Comparison of ENCODE assay signal across 8 mouse cellular contexts in the genomic region with DNA sequence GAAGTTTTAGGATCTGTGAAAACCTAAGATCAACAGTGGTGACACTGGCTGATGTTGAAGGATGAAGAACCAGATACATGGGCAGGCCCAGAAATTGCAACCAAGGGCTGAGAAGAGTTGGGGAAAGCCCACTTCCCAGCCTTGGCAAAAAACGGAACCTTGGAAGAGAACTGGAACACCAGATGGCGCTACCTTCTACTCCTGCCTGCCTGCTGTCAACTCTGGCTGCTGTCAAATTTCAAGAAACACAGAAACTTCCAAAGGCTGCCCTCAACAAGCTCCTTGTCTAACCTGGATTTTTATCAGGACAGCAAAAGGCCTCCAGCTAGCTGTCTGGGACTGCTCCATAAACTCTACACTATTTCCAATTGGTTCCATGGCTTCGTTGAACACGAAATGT. TPM values are rescaled to one million over a fixed set of nuclear protein-coding genes. Genes with fewer than 3 reads are reported as not detected.
DNase-seq lines count a peak whose midpoint lies in the region; ATAC-seq and TF ChIP-seq lines count a peak whose summit lies in the region.

No protein-coding gene starts in this region.

- no peaks in the 10 kb centered on the region for H3K9me3 ChIP-seq in forebrain, embryonic 14.5 days (replicated peaks; ENCODE audit: control insufficient read depth, low read length)
- H3K9me3 ChIP-seq in hindbrain, embryonic 16.5 days (ENCODE audit: control insufficient read depth, low read length): no peaks in the 10 kb centered on the region

- no peaks in the 10 kb centered on the region for H3K27me3 ChIP-seq in cerebellum, adult 2 months (ENCODE audit: control insufficient read depth, insufficient read depth, low read length)
- no peaks in the 10 kb centered on the region for H3K27me3 ChIP-seq in forebrain, embryonic 14.5 days (replicated peaks; ENCODE audit: control insufficient read depth, insufficient read depth, low read length)
- H3K27me3 ChIP-seq in hindbrain, embryonic 16.5 days (replicated peaks; ENCODE audit: control insufficient read depth, insufficient read depth, low read length): no peaks in the 10 kb centered on the region
- H3K27me3 ChIP-seq in small intestine, adult 2 months (ENCODE audit: control insufficient read depth, insufficient read depth, low read length): no peaks in the 10 kb centered on the region

- no peaks in the 10 kb centered on the region for H3K4me1 ChIP-seq in cerebellum, adult 2 months (ENCODE audit: control insufficient read depth, insufficient read depth, low read length)
- peaks cover 31% of the 10 kb centered on the region for H3K4me1 ChIP-seq in bone marrow macrophage, adult 2 months (ENCODE audit: control insufficient read depth, insufficient read depth, low read length)
- peaks cover 7% of the 10 kb centered on the region for H3K4me1 ChIP-seq in forebrain, embryonic 14.5 days (ENCODE audit: control insufficient read depth, insufficient read depth, low read length)
- H3K4me1 ChIP-seq in hindbrain, embryonic 16.5 days (ENCODE audit: control insufficient read depth, insufficient read depth, low read depth, low read length): peaks cover 2% of the 10 kb centered on the region
- H3K4me1 ChIP-seq in small intestine, adult 2 months (ENCODE audit: control insufficient read depth, insufficient read depth, insufficient read length, low read length): 0 out of 2 replicates have a peak, but pooled peaks cover 4% of the 10 kb centered on the region

- H3K4me3 ChIP-seq in cerebellum, adult 2 months (replicated peaks; ENCODE audit: insufficient read depth, low read depth, low read length): peak overlapping the region; percentile 75
- H3K4me3 ChIP-seq in bone marrow macrophage, adult 2 months (ENCODE audit: insufficient read depth, low read length): peak overlapping the region; percentile 96
- H3K4me3 ChIP-seq in forebrain, embryonic 14.5 days (ENCODE audit: low read depth, low read length): peak overlapping the region; percentile 63; the same call in 1 of the 2 replicates
- peak overlapping the region; percentile 87 for H3K4me3 ChIP-seq in hindbrain, embryonic 16.5 days (ENCODE audit: low read length)
- peak overlapping the region; percentile 63 for H3K4me3 ChIP-seq in macrophage (ENCODE audit: inconsistent target)
- peak overlapping the region; percentile 73 for H3K4me3 ChIP-seq in small intestine, adult 2 months (ENCODE audit: low read depth, low read length)

- peaks cover 34% of the 10 kb centered on the region for H3K79me2 ChIP-seq in macrophage (ENCODE audit: inconsistent target)

- peak overlapping the region; percentile 91 for H3K4me2 ChIP-seq in forebrain, embryonic 14.5 days (ENCODE audit: low read length)
- H3K4me2 ChIP-seq in hindbrain, embryonic 16.5 days (ENCODE audit: low read length): peak overlapping the region; percentile 97

- no peak overlapping the region for H3K9ac ChIP-seq in forebrain, embryonic 14.5 days (ENCODE audit: low read length)
- H3K9ac ChIP-seq in hindbrain, embryonic 16.5 days (ENCODE audit: low read depth, low read length): no peak overlapping the region

- intact Hi-C loops in left cerebral cortex, postnatal 10 days (cut with DNase I): loop anchor here (5.0 to 10.0 kb wide), 2 partner anchors 40 to 262 kb away; no protein-coding TSS in a partner anchor

- TF ChIP-seq CTCF in cerebellum, adult 2 months (IDR thresholded peaks at IDR 0.05; ENCODE audit: borderline replicate concordance, insufficient read depth, low read depth, low read length): peak; percentile 66
- peak; percentile 69 for TF ChIP-seq CTCF in bone marrow macrophage, adult 2 months (IDR thresholded peaks at IDR 0.05; ENCODE audit: low read depth, low read length)
- TF ChIP-seq CTCF in small intestine, adult 2 months (IDR thresholded peaks at IDR 0.05; ENCODE audit: extremely low read depth, insufficient read length, insufficient replicate concordance, low read depth, low read length): peak; percentile 75; the same call in 1 of the 2 replicates

- ATAC-seq in forebrain, embryonic 14.5 days: no peak
- ATAC-seq in hindbrain, embryonic 16.5 days: no peak

- 16% methylated on average over 4 of the region's 4 CpGs for WGBS in cerebellum, adult 2 months
- 15% methylated on average over 4 of the region's 4 CpGs for WGBS in forebrain, embryonic 14.5 days
- 8% methylated on average over 4 of the region's 4 CpGs for WGBS in hindbrain, embryonic 16.5 days
- 7% methylated on average over 4 of the region's 4 CpGs for WGBS in macrophage (ENCODE audit: missing documents)
- WGBS in small intestine, adult 2 months: 5% methylated on average over 4 of the region's 4 CpGs

- H3K27ac ChIP-seq in cerebellum, adult 2 months (ENCODE audit: insufficient read depth, low read length): no peak overlapping the region
- H3K27ac ChIP-seq in bone marrow macrophage, adult 2 months (ENCODE audit: insufficient read depth, low read depth, low read length): peak overlapping the region; percentile 89
- no peak overlapping the region for H3K27ac ChIP-seq in forebrain, embryonic 14.5 days (ENCODE audit: low read depth, low read length)
- no peak overlapping the region for H3K27ac ChIP-seq in hindbrain, embryonic 16.5 days (ENCODE audit: low read depth, low read length)
- H3K27ac ChIP-seq in macrophage: peak overlapping the region; percentile 61
- H3K27ac ChIP-seq in small intestine, adult 2 months (ENCODE audit: insufficient read depth, low read depth, low read length): no peak overlapping the region

- no peak for TF ChIP-seq POLR2A in cerebellum, adult 2 months (IDR thresholded peaks at IDR 0.05; ENCODE audit: borderline replicate concordance, insufficient read depth, low read length)
- TF ChIP-seq POLR2A in bone marrow macrophage, adult 2 months (IDR thresholded peaks at IDR 0.05; ENCODE audit: borderline replicate concordance, low read depth, low read length): no peak
- TF ChIP-seq POLR2A in small intestine, adult 2 months (IDR thresholded peaks at IDR 0.05; ENCODE audit: low read depth, low read length): no peak

- peak; percentile 49 to 51 for DNase-seq in cerebellum, adult 2 months
- no peak for DNase-seq in cerebellum, adult 9-11 months
- DNase-seq in forebrain, embryonic 14.5 days (ENCODE audit: low spot score): peak; percentile 65
- DNase-seq in left cerebral cortex, postnatal 10 days (ENCODE audit: extremely low spot score in 1 of 2, low spot score in 2 of 2): peak; percentile 28 to 67

- H3K36me3 ChIP-seq in forebrain, embryonic 14.5 days (ENCODE audit: control insufficient read depth, insufficient read depth, low read length): no peaks in the 10 kb centered on the region; the same call in 1 of the 2 replicates
- H3K36me3 ChIP-seq in hindbrain, embryonic 16.5 days (ENCODE audit: control insufficient read depth, insufficient read depth, low read length): peaks cover 5% of the 10 kb centered on the region; the same call in 1 of the 2 replicates
- H3K36me3 ChIP-seq in macrophage (ENCODE audit: inconsistent target): peaks cover 38% of the 10 kb centered on the region
- H3K36me3 ChIP-seq in small intestine, adult 2 months (ENCODE audit: control insufficient read depth, insufficient read depth, low read length): peaks cover 24% of the 10 kb centered on the region; the same call in 1 of the 2 replicates

RNA-seq across cellular contexts. Expression of a gene that starts 1.1 kb away (rescaled TPM):
- polyA plus RNA-seq in cerebellum, adult 2 months (2012; rRNA removed): 21.1 and 21.3 TPM in 2 replicates
- polyA plus RNA-seq in bone marrow macrophage, adult 2 months (2012; ENCODE audit: insufficient read depth, insufficient read length, missing spikeins): 49.7 and 66.8 TPM in 2 replicates
- 7.4 and 8.1 TPM in 2 replicates for polyA plus RNA-seq in forebrain, embryonic 14.5 days (2014; fragmentation: Nextera tagmentation; extraction: Ambion mirVana)
- polyA plus RNA-seq in hindbrain, embryonic 16.5 days (2015; fragmentation: Nextera tagmentation; extraction: Ambion mirVana): 11.9 and 14.9 TPM in 2 replicates
- total RNA-seq in left cerebral cortex, postnatal 10 days (2021): 10 to 100 TPM in 1 of 2 experiments, 1 to 10 TPM in 1; 7.4 to 10.1 TPM
- total RNA-seq in macrophage (2018; cell fraction: chromatin; rRNA removed): 10 to 100 TPM in 21 of 26 experiments, 1 to 10 TPM in 5; 5.3 to 37.8 (median 17.8) TPM
- 10 to 100 TPM; 39.3 to 77.6 (median 58.5) TPM for total RNA-seq in macrophage (2018; cell fraction: cytosol; rRNA removed)
- total RNA-seq in macrophage (2018; cell fraction: nucleus; rRNA removed): 10 to 100 TPM; 21.5 to 97.8 (median 63.2) TPM
- 75.7 to 106 TPM (median 79.8 TPM) in 3 replicates for polyA plus RNA-seq in macrophage (2018)
- 25.9 and 38.8 TPM in 2 replicates for polyA plus RNA-seq in small intestine, adult 2 months (2012; rRNA removed)

RNA-seq across cellular contexts. Expression of a gene that starts 19.4 kb away (rescaled TPM):
- 5.5 and 6.1 TPM in 2 replicates for polyA plus RNA-seq in cerebellum, adult 2 months (2012; rRNA removed)
- polyA plus RNA-seq in bone marrow macrophage, adult 2 months (2012; ENCODE audit: insufficient read depth, insufficient read length, missing spikeins): not detected in 2 replicates
- 17.4 and 17.6 TPM in 2 replicates for polyA plus RNA-seq in forebrain, embryonic 14.5 days (2014; fragmentation: Nextera tagmentation; extraction: Ambion mirVana)
- polyA plus RNA-seq in hindbrain, embryonic 16.5 days (2015; fragmentation: Nextera tagmentation; extraction: Ambion mirVana): 15.7 and 16.6 TPM in 2 replicates
- 10 to 100 TPM; 11.0 to 12.5 TPM for total RNA-seq in left cerebral cortex, postnatal 10 days (2021)
- not detected for total RNA-seq in macrophage (2018; cell fraction: chromatin; rRNA removed)
- not detected for total RNA-seq in macrophage (2018; cell fraction: cytosol; rRNA removed)
- not detected for total RNA-seq in macrophage (2018; cell fraction: nucleus; rRNA removed)
- polyA plus RNA-seq in macrophage (2018): not detected in 3 replicates
- 2.9 and 3.0 TPM in 2 replicates for polyA plus RNA-seq in small intestine, adult 2 months (2012; rRNA removed)

RNA-seq across cellular contexts. Expression of a gene that starts 30.7 kb away (rescaled TPM):
- 65.3 and 70.6 TPM in 2 replicates for polyA plus RNA-seq in cerebellum, adult 2 months (2012; rRNA removed)
- polyA plus RNA-seq in bone marrow macrophage, adult 2 months (2012; ENCODE audit: insufficient read depth, insufficient read length, missing spikeins): 26.9 and 28.0 TPM in 2 replicates
- polyA plus RNA-seq in forebrain, embryonic 14.5 days (2014; fragmentation: Nextera tagmentation; extraction: Ambion mirVana): 32.2 and 35.1 TPM in 2 replicates
- polyA plus RNA-seq in hindbrain, embryonic 16.5 days (2015; fragmentation: Nextera tagmentation; extraction: Ambion mirVana): 42.9 and 45.9 TPM in 2 replicates
- 10 to 100 TPM; 29.7 to 31.9 TPM for total RNA-seq in left cerebral cortex, postnatal 10 days (2021)
- total RNA-seq in macrophage (2018; cell fraction: chromatin; rRNA removed): 10 to 100 TPM; 10.6 to 76.1 (median 36.0) TPM
- 10 to 100 TPM; 21.2 to 39.7 (median 31.1) TPM for total RNA-seq in macrophage (2018; cell fraction: cytosol; rRNA removed)
- 10 to 100 TPM; 13.3 to 57.3 (median 40.5) TPM for total RNA-seq in macrophage (2018; cell fraction: nucleus; rRNA removed)
- polyA plus RNA-seq in macrophage (2018): 12.8 to 37.1 TPM (median 35.5 TPM) in 3 replicates
- 20.8 and 26.0 TPM in 2 replicates for polyA plus RNA-seq in small intestine, adult 2 months (2012; rRNA removed)

RNA-seq across cellular contexts. Expression of a gene that starts 53.1 kb away (rescaled TPM):
- 9.4 and 12.9 TPM in 2 replicates for polyA plus RNA-seq in cerebellum, adult 2 months (2012; rRNA removed)
- polyA plus RNA-seq in bone marrow macrophage, adult 2 months (2012; ENCODE audit: insufficient read depth, insufficient read length, missing spikeins): 9.8 and 12.4 TPM in 2 replicates
- polyA plus RNA-seq in forebrain, embryonic 14.5 days (2014; fragmentation: Nextera tagmentation; extraction: Ambion mirVana): 10.3 and 11.5 TPM in 2 replicates
- 9.4 and 9.5 TPM in 2 replicates for polyA plus RNA-seq in hindbrain, embryonic 16.5 days (2015; fragmentation: Nextera tagmentation; extraction: Ambion mirVana)
- 1 to 10 TPM; 2.6 to 4.2 TPM for total RNA-seq in left cerebral cortex, postnatal 10 days (2021)
- 10 to 100 TPM in 15 of 26 experiments, 1 to 10 TPM in 11; 1.3 to 28.7 (median 13.0) TPM for total RNA-seq in macrophage (2018; cell fraction: chromatin; rRNA removed)
- 10 to 100 TPM in 23 of 26 experiments, 1 to 10 TPM in 3; 7.1 to 17.3 (median 13.3) TPM for total RNA-seq in macrophage (2018; cell fraction: cytosol; rRNA removed)
- 10 to 100 TPM in 13 of 26 experiments, 1 to 10 TPM in 13; 2.8 to 24.8 (median 9.6) TPM for total RNA-seq in macrophage (2018; cell fraction: nucleus; rRNA removed)
- polyA plus RNA-seq in macrophage (2018): 7.8 to 17.8 TPM (median 12.3 TPM) in 3 replicates
- 24.9 and 26.1 TPM in 2 replicates for polyA plus RNA-seq in small intestine, adult 2 months (2012; rRNA removed)

RNA-seq across cellular contexts. Expression of a gene that starts 55.8 kb away (rescaled TPM):
- polyA plus RNA-seq in cerebellum, adult 2 months (2012; rRNA removed): 19.6 and 25.4 TPM in 2 replicates
- polyA plus RNA-seq in bone marrow macrophage, adult 2 months (2012; ENCODE audit: insufficient read depth, insufficient read length, missing spikeins): not detected in 2 replicates
- polyA plus RNA-seq in forebrain, embryonic 14.5 days (2014; fragmentation: Nextera tagmentation; extraction: Ambion mirVana): 0.17 TPM in 1 of 2 replicates, not detected in the other
- 0.15 and 0.27 TPM in 2 replicates for polyA plus RNA-seq in hindbrain, embryonic 16.5 days (2015; fragmentation: Nextera tagmentation; extraction: Ambion mirVana)
- total RNA-seq in left cerebral cortex, postnatal 10 days (2021): under 1 TPM; 0.18 to 0.49 TPM
- under 1 TPM in 3 of 26 experiments, not detected in 23; 0.11 to 0.20 (median 0.20) TPM for total RNA-seq in macrophage (2018; cell fraction: chromatin; rRNA removed)
- not detected for total RNA-seq in macrophage (2018; cell fraction: cytosol; rRNA removed)
- under 1 TPM in 1 of 26 experiments, not detected in 25; 0.19 TPM for total RNA-seq in macrophage (2018; cell fraction: nucleus; rRNA removed)
- polyA plus RNA-seq in macrophage (2018): not detected in 3 replicates
- polyA plus RNA-seq in small intestine, adult 2 months (2012; rRNA removed): 0.08 TPM in 1 of 2 replicates, not detected in the other

Comparison
In these comparisons a context has a peak if more than half of its experiments do, and no peak if none do; other contexts are left out.
1. H3K27ac ChIP-seq: peak in bone marrow macrophage, adult 2 months (single experiment) and macrophage (single experiment); none in cerebellum, adult 2 months (single experiment), forebrain, embryonic 14.5 days (single experiment), hindbrain, embryonic 16.5 days (single experiment) and small intestine, adult 2 months (single experiment).
2. Peak in every context shown above with its lines, with median percentiles within 50 percentile points of each other: H3K4me3 ChIP-seq and CTCF ChIP-seq.